Mouse (Mus musculus) layer of hippocampus, adult 2 months (tissue): ENCODE measurements at regions not wholly inside any gene's neighbourhood (a gene's known extent, or its start where the extent isn't known, plus 50 kb on each side); places are given as distances from the start of the nearest gene placed in this dataset.

Experiments used
- DNase-seq, 2 experiments: peaks; one replicate each; pipeline ENCODE4 v3.0.0; 2022; ENCODE audit warnings: low spot score in 2 of 2
- H3K27ac ChIP-seq: fragments of 200-600 bp; 2 replicates; pipeline ENCODE4 v1.8.1; 2022
- H3K4me3 ChIP-seq: fragments of 200-600 bp; 2 replicates; pipeline ENCODE4 v1.8.1; 2022; ENCODE audit warnings: mild to moderate bottlenecking
- CTCF ChIP-seq: fragments of 200-600 bp; conservative IDR thresholded peaks from 2 replicates; pipeline ENCODE4 v1.8.1; 2022; ENCODE audit warnings: antibody characterized with exemption, mild to moderate bottlenecking, moderate library complexity

DNA sequence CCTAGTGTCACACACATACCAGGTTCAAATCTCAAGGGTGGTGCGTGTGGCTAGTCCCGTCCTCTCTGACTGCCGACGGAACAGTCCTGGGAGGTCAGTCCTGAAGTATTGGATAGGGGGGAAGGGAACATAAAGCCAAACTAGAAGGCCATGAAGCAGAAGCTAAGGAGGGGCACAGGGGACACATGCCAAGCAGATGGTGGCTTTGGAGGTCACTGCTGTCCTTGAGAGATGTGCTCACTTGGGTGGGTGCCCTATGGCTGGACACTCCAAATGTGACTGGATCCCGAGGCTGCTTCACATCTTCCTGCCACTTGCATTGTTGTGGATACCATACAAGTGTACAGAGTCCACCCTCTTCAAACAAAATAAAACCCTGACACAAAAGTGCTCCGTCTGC lies 131.4 kb upstream of the Klf14 start:
- Histone ChIP-seq H3K4me3 (no peak overlapping the region), H3K27ac (peak overlapping the region; percentile 82; the same call in 1 of the 2 replicates)
- no peak for TF ChIP-seq CTCF
- no peak for DNase-seq

GRCm38 (mm10) chr6:31090791-31091190 lies 131.9 kb upstream of the Klf14 start:
- H3K27ac ChIP-seq: peak overlapping the region; percentile 82; the same call in 1 of the 2 replicates
- H3K4me3 ChIP-seq: no peak overlapping the region
- DNase-seq: no peak
- no peak for TF ChIP-seq CTCF

DNA sequence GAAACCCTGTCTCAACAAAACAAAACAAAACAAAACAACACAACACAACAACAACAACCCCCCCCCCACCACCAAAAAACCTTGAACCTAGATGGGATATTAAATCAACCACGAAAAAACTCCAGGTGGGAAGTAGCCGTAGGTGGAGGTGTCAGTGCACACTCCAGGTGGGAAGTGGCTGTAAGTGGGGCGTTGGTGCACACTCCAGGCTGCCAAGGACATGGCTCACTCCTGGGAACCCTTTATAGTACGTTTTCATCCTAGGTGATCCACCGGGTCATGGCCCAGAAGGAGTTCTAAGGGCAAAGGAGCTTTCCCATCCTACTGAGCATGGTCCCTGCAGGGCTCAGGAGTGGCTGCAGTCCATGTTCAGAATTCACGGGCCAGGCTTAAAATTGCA lies 133.4 kb upstream of the Klf14 start:
- DNase-seq: no peak

GRCm38 (mm10) chr6:31092760-31093159 lies 133.9 kb upstream of the Klf14 start:
- peak overlapping the region; percentile 57; the same call in 1 of the 2 replicates for H3K27ac ChIP-seq
- TF ChIP-seq CTCF: no peak
- no peak for DNase-seq
- no peak overlapping the region for H3K4me3 ChIP-seq

More for the DNA sequence above, 133.4 kb upstream of the Klf14 start:
- no peak for TF ChIP-seq CTCF
- Histone ChIP-seq H3K27ac (peak overlapping the region; percentile 57; the same call in 1 of the 2 replicates), H3K4me3 (no peak overlapping the region)

GRCm38 (mm10) chr6:31095943-31096714 lies 137.3 kb upstream of the Klf14 start:
- Histone ChIP-seq H3K4me3 (no peak overlapping the region), H3K27ac (peak overlapping the region; percentile 72)
- no peak for TF ChIP-seq CTCF
- DNase-seq: peak in 1 of 2 experiments; percentile 67

DNA sequence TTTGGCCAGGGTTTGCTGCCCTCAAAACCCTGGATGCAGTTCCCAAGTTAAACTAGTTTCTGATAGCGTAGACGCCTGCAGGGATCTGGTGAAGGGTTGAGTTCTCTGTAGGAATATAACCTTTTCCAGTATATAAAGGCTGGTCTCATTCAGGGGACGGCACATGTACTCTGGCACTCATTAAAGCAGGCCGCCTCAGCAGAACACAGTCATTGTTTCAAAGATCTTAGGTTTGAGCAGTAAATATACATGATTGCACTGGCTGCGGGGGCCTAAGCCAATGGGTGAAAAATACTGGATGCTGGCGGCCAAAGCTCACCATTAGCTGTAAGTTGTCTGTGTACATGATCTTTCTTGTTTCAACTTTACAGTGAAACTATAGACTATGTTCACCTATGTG lies 137.9 kb upstream of the Klf14 start:
- Histone ChIP-seq H3K27ac (peak overlapping the region; percentile 72), H3K4me3 (no peak overlapping the region)
- no peak for DNase-seq
- no peak for TF ChIP-seq CTCF

DNA sequence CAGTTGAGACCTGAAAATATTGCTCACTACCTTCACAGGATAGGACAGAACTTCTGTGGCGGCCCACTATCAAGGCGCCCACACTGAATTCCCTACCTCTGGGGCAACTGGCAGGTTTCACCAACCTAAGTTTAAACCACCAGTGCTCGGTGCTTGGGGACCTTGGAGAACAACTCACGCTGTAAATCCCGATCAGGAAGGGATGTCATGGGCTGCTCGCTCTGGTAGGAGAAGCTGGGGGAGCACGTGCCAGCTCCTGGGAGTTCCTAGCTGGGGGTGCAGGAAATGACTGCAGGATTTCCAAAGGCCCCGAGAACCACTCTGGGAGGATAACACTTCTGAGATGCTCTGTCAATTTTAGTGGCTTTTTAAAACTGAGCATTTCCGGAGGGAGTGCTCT lies 138.4 kb upstream of the Klf14 start:
- no peak for DNase-seq
- Histone ChIP-seq H3K4me3 (no peak overlapping the region), H3K27ac (peak overlapping the region; percentile 72)
- no peak for TF ChIP-seq CTCF

GRCm38 (mm10) chr6:31098106-31098505 lies 139.2 kb upstream of the Klf14 start:
- TF ChIP-seq CTCF: no peak
- H3K27ac ChIP-seq: peak overlapping the region; percentile 72

GRCm38 (mm10) chr6:31100084-31100579 lies 141.3 kb upstream of the Klf14 start:
- no peak for DNase-seq
- H3K27ac ChIP-seq: peak overlapping the region; percentile 21; the same call in 1 of the 2 replicates
- TF ChIP-seq CTCF: no peak
- no peak overlapping the region; the same call in 1 of the 2 replicates for H3K4me3 ChIP-seq

More at GRCm38 (mm10) chr6:31098106-31098505, 139.2 kb upstream of the Klf14 start:
- H3K4me3 ChIP-seq: no peak overlapping the region
- no peak for DNase-seq

DNA sequence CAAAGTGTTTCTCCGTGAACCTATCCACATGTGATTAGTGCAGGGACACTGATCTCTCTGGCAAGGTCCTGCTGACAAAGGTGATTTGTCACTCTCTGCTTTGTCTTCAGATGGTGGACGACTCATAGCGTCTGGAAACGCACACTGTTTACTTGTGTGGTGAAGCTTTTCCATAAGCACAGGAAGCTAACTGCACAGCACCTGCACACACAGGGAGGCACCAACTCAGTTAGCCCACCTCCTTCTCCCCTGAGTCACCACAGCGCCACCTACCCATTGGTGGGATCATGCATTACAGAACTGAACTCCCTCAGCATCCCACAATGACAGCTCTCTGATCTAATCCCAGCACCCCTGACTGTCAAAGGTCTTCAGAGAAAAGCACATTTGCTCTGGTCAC lies 141.9 kb upstream of the Klf14 start:
- peak overlapping the region; percentile 21; the same call in 1 of the 2 replicates for H3K27ac ChIP-seq
- no peak for DNase-seq
- TF ChIP-seq CTCF: peak; percentile 67
- no peak overlapping the region for H3K4me3 ChIP-seq

DNA sequence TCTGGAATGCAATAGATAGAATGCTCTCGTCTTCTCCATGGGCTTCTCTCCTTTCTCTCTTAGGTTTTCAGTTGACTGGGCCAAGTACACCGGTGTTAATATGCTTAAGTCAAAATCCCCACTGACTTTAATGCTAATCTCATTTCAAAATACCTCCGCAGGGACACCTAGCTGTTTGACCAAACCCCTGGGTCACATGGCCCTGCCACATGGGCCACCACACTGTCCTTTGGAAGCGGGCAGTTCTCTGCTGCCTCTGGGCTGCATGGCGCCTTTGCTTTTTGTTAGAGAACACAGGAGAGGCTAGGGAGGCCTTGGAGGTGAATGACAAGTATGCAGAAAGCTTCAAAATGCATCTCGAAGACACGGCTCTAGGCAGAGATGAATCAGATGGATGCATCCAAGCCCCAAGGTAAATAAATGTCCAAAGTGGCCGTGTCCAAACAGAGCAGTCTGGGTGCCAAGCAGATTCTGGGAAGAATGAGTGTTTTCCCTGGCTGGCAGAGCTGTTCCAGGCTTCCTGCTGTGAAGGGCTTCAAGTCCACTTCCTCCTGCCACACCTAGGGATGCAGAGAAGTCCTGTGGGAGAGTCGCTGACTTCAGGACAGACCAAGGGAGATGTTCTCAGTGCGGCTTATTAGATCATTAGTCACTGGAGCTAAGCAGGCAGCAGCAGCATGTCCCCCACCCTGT lies 147.4 kb upstream of the Klf14 start:
- Histone ChIP-seq H3K27ac (peak overlapping the region; percentile 32; the same call in 1 of the 2 replicates), H3K4me3 (no peak overlapping the region)
- DNase-seq: no peak
- TF ChIP-seq CTCF: no peak

DNA sequence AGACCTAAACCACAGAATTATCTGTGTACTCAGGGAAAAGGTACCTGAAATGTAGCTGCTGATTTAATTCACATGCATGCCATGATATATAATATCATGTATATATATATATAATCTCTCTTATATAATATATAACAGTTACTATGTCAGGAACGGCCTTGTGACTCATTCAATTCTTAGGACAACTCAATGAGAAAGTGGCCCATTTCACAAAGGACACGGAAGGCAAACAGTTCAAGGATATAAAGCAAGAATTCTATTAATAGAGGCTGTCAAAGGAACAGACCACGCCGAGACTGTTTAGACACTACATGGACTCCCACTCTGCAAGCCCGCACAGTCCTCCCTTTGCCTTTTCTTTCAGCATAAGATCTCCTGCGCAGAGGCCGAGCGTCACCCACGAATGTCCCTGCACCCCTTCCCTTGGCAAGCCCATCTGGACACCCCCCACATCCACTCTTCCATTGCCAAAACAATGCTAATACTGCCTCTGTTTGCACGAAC lies 148.0 kb upstream of the Klf14 start:
- H3K27ac ChIP-seq: peak overlapping the region; percentile 74
- no peak for TF ChIP-seq CTCF
- no peak overlapping the region for H3K4me3 ChIP-seq
- no peak for DNase-seq

- Histone ChIP-seq H3K27ac (peak overlapping the region; percentile 74), H3K4me3 (no peak overlapping the region)
- TF ChIP-seq CTCF: no peak
- no peak for DNase-seq
Measured at GRCm38 (mm10) chr6:31107360-31107759, 148.5 kb upstream of the Klf14 start.
